Mouse (Mus musculus) ES-E14 (cell line): Measurements from ENCODE around the gene Dcaf15. TPM values are rescaled to one million over a fixed set of nuclear protein-coding genes. Genes with fewer than 3 reads are reported as not detected.

ENCODE experiments used
- DNase-seq: peaks from one replicate; pipeline ENCODE4 v3.0.0-alpha.2; 2013; ENCODE audit warnings: low read depth, low spot score
- H3K27ac ChIP-seq: 2 replicates; pipeline ENCODE4 v1.5.1; 2012; ENCODE audit warnings: low read depth, mild to moderate bottlenecking, low read length, moderate library complexity, mixed read lengths; ENCODE audit not compliant: poor library complexity, insufficient read depth, severe bottlenecking
- H3K36me3 ChIP-seq: 2 replicates; pipeline ENCODE4 v1.6.1; 2012; ENCODE audit warnings: mild to moderate bottlenecking, low read length, moderate library complexity, mixed read lengths; ENCODE audit not compliant: control insufficient read depth, poor library complexity, insufficient read depth, severe bottlenecking
- H3K4me1 ChIP-seq, 2 experiments: fragments of 150-350 bp in 1 of 2; sonication (generic) in 1 of 2; 2 replicates each; pipeline ENCODE4 v1.6.1; 2012; ENCODE audit warnings: low read length in 2 of 2, mild to moderate bottlenecking in 1 of 2, mixed read lengths in 1 of 2; ENCODE audit not compliant: control insufficient read depth in 2 of 2, insufficient read depth in 2 of 2, poor library complexity in 1 of 2
- H3K4me3 ChIP-seq, 2 experiments: fragments of 150-350 bp in 1 of 2; sonication (generic) in 1 of 2; 2 replicates each; pipeline ENCODE4 v1.5.1; 2012; ENCODE audit warnings: low read length in 2 of 2, low read depth in 1 of 2, mild to moderate bottlenecking in 1 of 2, mixed read lengths in 1 of 2; ENCODE audit not compliant: insufficient read depth in 1 of 2, poor library complexity in 1 of 2, severe bottlenecking in 1 of 2
- H3K9ac ChIP-seq: 2 replicates; pipeline ENCODE4 v1.6.1; 2012; ENCODE audit warnings: low read depth, mild to moderate bottlenecking, low read length, mixed read lengths; ENCODE audit not compliant: poor library complexity, insufficient read depth, severe bottlenecking
- H3K9me3 ChIP-seq: fragments of 150-350 bp; sonication (generic); 2 replicates; pipeline ENCODE4 v1.6.1; 2012; ENCODE audit warnings: low read depth, mild to moderate bottlenecking, low read length; ENCODE audit not compliant: control insufficient read depth, insufficient read depth
- CHD2 ChIP-seq: IDR thresholded peaks from 2 replicates; pipeline ENCODE4 v1.6.1; 2014; ENCODE audit warnings: mild to moderate bottlenecking, low read depth, low read length, inconsistent platforms
- HCFC1 ChIP-seq: IDR thresholded peaks from 2 replicates; pipeline ENCODE4 v1.6.1; 2012; ENCODE audit warnings: low read length, inconsistent platforms, borderline replicate concordance; ENCODE audit not compliant: insufficient read depth
- MAFK ChIP-seq: IDR thresholded peaks from 2 replicates; pipeline ENCODE4 v1.6.1; 2014; ENCODE audit warnings: mild to moderate bottlenecking, low read depth, low read length, inconsistent platforms; ENCODE audit not compliant: insufficient read depth
- ZC3H11A ChIP-seq: IDR thresholded peaks from 2 replicates; pipeline ENCODE4 v1.6.1; 2012; ENCODE audit warnings: low read depth, mild to moderate bottlenecking, inconsistent platforms, low read length, borderline replicate concordance
- ZNF384 ChIP-seq: IDR thresholded peaks from 2 replicates; pipeline ENCODE4 v1.6.1; 2012; ENCODE audit warnings: low read depth, low read length, inconsistent platforms
- in situ Hi-C, 2 experiments: fragments of 600-800 bp; cut with MboI; formaldehyde crosslinking; loops; one replicate each; pipeline ENCODE4 v1.15.1; 2025; ENCODE audit warnings: low sequenced_read_pairs in 2 of 2, inconsistent platforms in 1 of 2; ENCODE audit not compliant: unreplicated experiment in 2 of 2
- total RNA-seq: library from RNA; depleted of rRNA; stranded (reverse); fragments of 300-350 nt; gene quantifications from 2 replicates; pipeline ENCODE4 v1.2.3, GENCODE M21; 2012

Gene Dcaf15
- total RNA-seq, 1 experiment: 53.5 TPM

DNA sequence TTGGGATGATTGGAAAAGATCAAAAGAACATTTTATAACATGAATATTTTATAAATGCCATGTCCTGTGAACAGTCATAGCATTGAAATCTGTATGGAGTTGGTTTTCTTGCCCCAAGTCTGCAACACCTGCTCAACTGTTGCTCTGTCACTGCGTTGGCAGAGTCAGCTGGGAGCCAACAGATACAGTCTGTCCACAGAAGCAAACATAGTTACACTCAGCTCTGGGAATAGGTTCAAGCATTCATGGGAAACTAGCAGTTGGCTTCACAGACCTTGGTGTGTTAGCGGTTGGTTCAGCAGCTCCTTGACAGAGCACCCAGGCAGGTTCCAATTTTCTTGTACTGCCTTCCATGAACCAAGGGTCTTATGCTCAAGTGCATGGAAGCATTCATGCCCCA, 33.9 kb downstream of the Dcaf15 start:
- DNase-seq: no peak
- TF ChIP-seq MAFK (no peak), CHD2 (no peak), HCFC1 (no peak)
- Histone ChIP-seq H3K9ac (no peak overlapping the region), H3K4me1 (peaks cover under 1 to 15% of the 10 kb centered on the region in 2 experiments; a peak in 3 of 4 replicates), H3K36me3 (no peaks in the 10 kb centered on the region; the same call in 1 of the 2 replicates), H3K27ac (no peak overlapping the region), H3K9me3 (no peaks in the 10 kb centered on the region), H3K4me3 (no peak overlapping the region)
- in situ Hi-C loops: no loop called here

DNA sequence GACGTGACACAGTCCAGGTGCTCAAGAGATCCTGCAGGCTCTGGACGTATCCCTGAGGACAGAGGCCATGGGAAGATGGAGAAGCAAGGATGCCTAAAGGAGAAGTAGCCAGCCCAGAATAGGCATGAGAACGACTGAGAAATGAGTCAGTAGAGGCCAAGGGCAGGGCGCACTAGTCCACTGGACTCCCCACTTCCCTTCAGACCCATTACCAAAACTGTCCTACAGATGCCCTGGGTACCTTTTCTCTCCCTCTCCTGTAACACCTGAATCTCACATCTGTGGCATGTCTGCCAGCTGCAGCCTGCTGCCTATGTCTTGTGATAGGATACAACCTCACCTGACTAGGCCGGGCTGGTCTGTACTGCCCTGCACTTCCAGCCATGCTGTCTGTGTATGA, 34.3 kb downstream of the Dcaf15 start:
- peaks cover 3 to 15% of the 10 kb centered on the region in 2 experiments; a peak in 3 of 4 replicates for H3K4me1 ChIP-seq
- in situ Hi-C loops: no loop called here
- H3K4me3 ChIP-seq: no peak overlapping the region
- no peaks in the 10 kb centered on the region for H3K9me3 ChIP-seq
- no peaks in the 10 kb centered on the region for H3K36me3 ChIP-seq
- no peak overlapping the region for H3K27ac ChIP-seq
- DNase-seq: no peak
- TF ChIP-seq HCFC1: no peak
- no peak for TF ChIP-seq CHD2
- no peak for TF ChIP-seq ZC3H11A
- TF ChIP-seq ZNF384: no peak
- TF ChIP-seq MAFK: no peak
- H3K9ac ChIP-seq: no peak overlapping the region

DNA sequence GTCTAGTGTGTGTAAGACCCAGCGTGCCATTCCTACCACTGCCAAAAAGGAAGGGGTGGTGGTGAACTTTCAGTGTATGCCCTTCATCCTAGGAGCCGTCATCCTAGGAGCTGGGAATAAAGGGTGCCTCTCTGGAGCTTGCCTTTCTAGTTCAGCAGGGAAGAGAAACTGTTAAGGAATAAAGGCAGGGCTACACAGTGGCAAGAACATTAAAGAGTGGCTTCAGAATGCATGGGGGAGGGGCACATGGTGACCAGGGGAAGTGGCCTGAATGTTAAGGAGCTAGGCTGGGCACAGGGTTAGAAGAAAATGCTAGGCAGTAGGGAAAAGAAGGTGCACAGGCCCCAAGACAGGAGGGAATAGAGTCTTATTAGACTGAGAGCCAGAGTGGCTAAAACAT, 34.8 kb downstream of the Dcaf15 start:
- H3K4me3 ChIP-seq: no peak overlapping the region
- no peaks in the 10 kb centered on the region for H3K9me3 ChIP-seq
- no peaks in the 10 kb centered on the region for H3K36me3 ChIP-seq
- H3K9ac ChIP-seq: no peak overlapping the region
- H3K4me1 ChIP-seq: peaks cover 3 to 15% of the 10 kb centered on the region in 2 experiments; a peak in 3 of 4 replicates
- H3K27ac ChIP-seq: no peak overlapping the region
- in situ Hi-C loops: no loop called here
- TF ChIP-seq CHD2 (no peak), MAFK (no peak), ZC3H11A (no peak)
- no peak for DNase-seq

DNA sequence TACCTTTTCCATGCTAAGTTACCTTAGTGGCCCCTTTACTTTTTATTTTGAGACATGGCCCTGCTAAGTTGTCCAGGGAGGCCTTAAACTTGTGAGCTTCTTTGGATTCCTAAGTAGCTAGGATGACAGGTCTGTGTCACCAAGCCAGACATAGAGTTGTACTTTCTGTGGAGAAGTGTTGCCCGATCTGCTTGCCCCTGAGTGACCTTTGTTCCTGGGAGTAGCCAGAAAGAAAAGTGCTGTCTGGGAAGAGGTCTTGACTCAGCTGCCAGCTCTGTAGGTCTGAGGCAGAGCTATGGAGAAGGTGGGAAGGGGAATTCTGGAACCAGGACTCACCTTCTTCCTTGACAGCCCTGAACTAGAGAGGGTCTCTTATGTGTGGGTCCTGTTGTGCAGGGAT, 35.4 kb downstream of the Dcaf15 start:
- DNase-seq: no peak
- Histone ChIP-seq H3K4me1 (peaks cover 3 to 15% of the 10 kb centered on the region in 2 experiments; a peak in 3 of 4 replicates), H3K27ac (no peak overlapping the region), H3K4me3 (no peak overlapping the region), H3K36me3 (no peaks in the 10 kb centered on the region), H3K9ac (no peak overlapping the region), H3K9me3 (no peaks in the 10 kb centered on the region)
- TF ChIP-seq MAFK (no peak), ZC3H11A (no peak), ZNF384 (no peak), HCFC1 (no peak), CHD2 (no peak)
- in situ Hi-C loops: no loop called here
